Mouse (Mus musculus): ENCODE measurements around the gene Cnbd2.

GRCm38 (mm10) chr2:156285161-156285560, 26.9 kb upstream of the Cnbd2 start:
- TF ChIP-seq CTCF (conservative IDR thresholded peaks at IDR 0.05; ENCODE audit: insufficient read depth, insufficient read length, low read depth, low read length) (no peak), POLR2A (IDR thresholded peaks at IDR 0.05; ENCODE audit: low read depth, low read length) (no peak)

All from kidney, adult 2 months (tissue).